Mouse (Mus musculus) layer of hippocampus, adult 8-10 months (tissue): ENCODE measurements at regions not wholly inside any gene's neighbourhood (a gene's known extent, or its start where the extent isn't known, plus 50 kb on each side); places are given as distances from the start of the nearest gene placed in this dataset.
A peak's percentile ranks its signal among the peaks of the same experiment; 100 is the strongest.

Experiments
- DNase-seq, 2 experiments: peaks; one replicate each; pipeline ENCODE4 v3.0.0; 2022; ENCODE audit warnings: low spot score in 2 of 2

DNA sequence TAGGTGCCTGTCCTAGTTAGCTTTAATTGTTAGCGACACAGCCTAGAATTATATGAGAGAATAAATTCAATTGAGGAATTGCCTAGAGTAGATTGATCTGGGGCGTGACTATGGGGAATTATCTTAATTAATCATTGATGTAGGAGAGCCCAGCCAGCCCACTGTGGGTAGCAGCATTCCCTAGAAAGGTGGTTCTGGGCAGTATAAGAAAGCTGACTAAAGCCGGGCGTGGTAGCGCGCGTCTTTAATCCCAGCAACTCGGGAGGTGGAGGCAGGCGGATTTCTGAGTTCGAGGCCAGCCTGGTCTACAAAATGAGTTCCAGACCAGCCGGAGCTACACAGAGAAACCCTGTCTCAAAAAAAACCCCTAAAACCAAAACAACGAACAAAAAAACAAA, 156.8 kb upstream of the Zfp618 start:
- no peak for DNase-seq

DNA sequence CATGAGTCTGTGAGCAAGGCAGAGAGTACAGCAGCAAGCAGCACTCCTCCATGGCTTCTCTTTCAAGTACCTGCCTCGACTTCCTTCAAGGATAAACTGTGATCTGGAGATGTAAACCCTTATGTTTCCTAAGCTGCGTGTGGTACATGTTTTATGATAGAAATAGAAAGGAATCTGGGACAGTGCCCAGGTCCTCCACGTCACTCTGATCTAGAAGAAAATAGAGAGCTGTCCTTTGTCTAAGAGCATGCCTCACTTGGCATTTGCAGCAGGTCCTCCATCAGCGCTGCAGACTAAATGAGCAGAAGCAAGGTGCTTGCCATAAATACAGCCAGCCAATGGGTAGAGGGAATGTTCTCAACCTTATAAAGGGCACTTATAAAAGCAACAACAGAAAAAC, 156.3 kb upstream of the Zfp618 start:
- DNase-seq = no peak

DNA sequence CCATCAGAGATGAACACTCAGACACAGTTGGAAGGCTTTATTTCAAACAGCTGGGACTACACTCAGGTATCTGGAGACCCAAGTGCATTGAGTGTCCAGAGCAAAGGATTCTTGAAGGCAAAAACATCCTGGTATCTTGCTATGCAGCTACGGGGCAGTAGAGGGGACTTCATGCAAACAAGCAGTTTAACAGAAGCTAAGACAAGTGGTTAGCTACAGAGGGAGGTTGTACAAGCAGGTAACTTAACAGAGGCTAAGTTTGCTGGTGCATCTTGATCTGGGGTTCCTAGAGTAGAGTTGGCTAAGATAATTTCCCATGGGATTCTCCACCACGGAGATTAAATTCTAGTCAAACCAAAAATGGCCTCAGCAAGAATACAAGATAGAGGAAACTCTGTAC, 145.5 kb upstream of the Zfp618 start:
- DNase-seq = no peak

DNA sequence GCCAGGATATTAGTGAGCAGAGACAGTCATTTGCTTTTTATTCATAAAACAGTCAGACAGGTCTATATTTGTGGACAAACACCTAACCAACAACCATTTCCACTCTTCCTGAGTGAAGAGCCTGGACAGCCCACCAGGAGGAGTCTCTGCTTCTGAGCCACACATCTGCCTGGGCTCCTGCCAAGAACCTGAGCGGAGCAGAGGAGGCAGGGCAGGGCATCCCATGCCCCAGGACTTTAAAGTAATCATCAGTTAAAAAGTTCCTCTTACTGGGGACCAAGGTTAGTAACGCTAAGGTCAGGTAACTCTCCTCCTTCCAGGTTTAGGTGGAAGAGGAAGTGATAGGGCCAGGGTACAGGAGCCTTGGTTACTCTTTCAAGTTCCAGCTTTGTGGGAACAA, 144.1 kb upstream of the Zfp618 start:
- no peak for DNase-seq

DNA sequence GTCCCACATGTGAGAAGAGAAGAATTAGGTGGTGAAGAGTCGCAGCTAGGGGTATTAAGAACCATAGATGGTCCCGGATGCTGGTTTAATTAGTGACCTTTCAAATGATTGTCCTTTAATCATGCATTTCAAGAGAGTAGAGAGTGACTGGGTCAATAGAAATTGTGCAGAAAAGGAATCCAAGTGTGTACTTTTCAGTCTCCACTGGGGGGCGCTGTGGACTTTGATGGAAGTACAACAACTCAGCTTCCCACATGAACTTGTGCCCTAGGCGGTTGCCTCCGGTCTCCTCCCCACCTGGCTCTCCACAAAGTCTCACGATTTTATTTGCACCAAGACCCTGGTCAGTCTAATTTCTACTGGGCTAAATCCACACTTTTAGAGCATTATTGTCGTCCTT, 142.8 kb upstream of the Zfp618 start:
- DNase-seq = peak; percentile 42 to 62

DNA sequence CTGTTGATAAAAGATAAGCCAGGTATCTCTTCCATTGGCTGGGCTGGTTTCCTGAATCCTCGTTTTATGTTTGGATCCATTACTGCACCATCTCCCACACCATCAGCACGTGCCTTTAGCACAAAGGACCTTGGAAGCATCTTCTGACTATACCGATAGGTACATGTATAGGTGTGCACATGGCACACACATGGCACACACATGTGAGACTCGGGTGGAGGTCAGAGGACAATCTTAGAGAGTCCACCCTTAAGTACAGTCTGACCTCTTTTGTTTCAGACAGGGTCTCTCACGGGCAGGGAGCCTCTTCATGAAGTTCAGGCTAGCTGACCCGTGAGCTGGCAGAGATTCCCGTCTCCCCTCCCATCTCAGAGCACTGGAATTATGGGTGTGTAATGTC, 142.3 kb upstream of the Zfp618 start:
- no peak for DNase-seq

DNA sequence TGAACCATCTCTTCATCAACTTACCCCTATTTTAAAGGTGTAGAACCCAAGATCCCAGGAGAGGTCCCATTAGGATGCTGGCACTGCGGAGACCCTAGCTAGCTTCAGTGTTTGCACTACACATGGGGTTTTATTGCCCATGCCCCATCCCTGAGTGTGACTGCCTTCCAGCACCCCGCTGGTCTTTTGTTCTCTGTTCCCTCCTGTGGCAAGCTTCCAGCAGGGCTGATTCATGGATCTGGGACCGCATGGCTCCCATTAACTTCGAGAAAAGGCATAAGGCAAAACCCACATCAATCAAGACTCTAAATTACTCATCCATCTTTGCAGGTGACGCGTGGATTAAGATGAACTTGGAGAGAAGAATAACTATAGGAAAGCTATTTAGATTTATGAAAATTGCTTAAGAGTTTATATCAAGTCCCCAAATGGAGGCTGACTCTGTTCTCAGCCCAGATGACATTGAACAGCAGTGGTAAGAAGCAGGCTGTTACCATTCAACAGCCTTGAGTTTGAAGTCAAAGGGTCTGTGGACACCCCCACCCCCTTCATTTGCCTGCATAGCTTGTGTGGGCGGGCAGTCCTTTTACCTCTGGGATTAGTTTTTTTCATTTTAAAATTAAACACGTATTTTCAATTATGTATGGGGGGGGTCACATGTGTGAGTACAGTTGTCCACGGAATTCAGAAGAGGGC, 141.7 kb upstream of the Zfp618 start:
- peak; percentile 13 to 14 for DNase-seq

DNA sequence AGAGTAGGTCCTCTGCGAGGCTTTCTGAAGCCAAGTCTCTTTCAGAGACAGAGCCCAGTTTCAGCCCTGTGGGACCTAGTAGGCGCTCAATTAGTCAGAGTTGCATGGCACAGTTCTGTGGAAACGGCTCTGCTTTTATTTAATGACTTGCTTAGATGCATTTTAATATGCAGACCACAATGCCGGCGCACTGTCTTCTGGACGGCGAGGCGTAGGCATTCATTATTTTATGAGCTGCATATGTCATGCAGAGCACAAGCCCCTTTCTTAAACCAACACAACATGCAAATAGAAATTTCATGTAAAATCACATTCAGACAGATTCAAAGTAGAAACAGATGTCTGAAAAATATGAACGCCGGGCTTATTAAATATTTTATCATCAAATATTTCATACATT, 140.8 kb upstream of the Zfp618 start:
- DNase-seq = no peak

DNA sequence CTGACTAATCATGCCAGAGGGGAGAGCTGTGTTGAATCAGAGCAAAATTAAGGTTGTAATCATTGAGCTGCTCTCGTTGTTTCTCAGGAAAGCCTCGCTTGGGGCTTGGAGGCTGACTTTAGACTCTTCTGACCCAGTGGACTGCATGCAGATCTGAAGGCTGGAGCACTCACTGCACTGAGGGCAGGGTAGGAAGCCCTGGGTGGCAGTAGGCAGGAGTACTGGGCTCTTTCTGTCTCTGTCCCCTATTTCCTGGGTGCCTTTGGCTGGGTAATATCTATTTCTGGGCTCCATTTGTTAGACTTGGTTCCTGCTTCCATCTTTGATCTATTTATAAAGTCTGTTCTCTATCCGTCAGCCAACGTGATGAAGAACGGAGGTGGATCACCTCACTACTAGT, 140.1 kb upstream of the Zfp618 start:
- DNase-seq = no peak

DNA sequence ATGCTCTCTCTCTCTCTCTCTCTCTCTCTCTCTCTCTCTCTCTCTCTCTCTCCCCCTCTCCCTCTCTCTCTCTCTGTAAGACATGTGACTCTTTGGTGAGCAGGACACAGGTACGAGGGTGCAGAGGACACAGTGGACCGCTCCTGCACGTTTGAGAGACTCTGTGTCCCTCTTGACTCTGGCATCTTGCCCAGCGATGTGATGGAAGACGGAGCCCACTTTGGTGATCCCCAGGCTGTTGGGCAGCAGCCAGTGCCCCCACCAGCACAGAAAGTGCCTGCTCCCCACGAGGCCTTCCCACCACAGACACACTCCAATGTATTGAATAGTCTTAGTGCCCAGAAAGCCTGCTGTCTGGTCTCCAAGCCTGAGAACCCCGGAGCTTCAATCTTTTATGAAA, 136.4 kb upstream of the Zfp618 start:
- DNase-seq = no peak

DNA sequence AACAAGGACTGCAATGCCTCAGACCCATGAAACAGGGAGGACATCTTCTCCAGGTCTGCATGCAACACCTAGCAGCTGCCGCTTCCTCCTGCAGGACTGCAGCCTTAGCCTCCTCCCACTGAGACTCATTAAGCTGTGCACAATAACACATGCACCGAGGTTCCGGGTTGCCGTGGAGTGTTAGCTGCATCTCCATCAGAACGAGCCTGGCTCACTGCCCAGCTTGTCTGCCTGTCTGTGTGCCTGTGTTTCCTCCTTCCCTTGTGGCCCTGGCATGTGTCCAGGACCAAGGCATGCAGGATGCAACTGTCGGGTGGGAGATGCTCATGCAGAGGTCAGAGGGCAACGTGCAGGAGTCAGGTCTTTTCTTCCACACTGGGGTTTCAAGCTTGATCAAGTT, 131.4 kb upstream of the Zfp618 start:
- DNase-seq = peak in 1 of 2 experiments; percentile 18

DNA sequence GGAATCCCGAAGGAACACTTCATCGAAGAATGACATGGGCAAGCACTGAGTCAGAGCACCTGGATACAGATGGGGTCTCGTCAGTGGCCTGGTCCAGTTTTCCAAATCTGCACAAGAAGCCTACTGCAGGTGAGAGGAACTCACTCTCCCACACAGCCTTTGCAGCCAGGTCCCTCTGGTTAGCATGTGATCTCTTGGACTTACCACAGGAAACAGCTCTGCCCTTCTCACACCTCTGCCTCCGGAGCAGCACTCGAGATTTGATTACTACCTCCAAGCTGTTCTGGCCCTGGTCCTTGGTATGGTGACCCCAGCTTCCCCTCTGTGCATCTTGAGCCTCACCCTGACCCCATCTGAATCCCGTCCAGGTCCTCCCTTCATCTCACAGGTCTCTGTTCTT, 128.5 kb upstream of the Zfp618 start:
- no peak for DNase-seq

DNA sequence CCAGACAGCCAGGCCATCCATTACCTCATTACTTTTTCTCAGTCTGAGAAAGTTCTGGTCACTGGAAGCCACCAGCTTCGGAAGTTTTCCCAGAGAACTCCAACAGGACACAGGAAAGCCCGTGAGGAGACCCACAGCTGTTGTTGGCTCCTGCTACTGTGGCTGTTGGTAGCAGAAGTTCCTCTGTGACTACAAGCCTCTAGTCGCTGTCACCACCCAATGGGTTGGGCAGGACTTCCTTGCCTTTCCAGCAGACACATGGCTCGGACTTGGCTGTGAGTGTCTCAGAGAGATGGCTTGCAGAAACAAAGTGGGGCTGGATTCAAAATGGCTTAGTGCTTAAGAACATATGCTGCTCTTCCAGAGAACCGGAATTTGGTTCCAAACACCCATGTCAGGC, 114.8 kb upstream of the Zfp618 start:
- DNase-seq = no peak

DNA sequence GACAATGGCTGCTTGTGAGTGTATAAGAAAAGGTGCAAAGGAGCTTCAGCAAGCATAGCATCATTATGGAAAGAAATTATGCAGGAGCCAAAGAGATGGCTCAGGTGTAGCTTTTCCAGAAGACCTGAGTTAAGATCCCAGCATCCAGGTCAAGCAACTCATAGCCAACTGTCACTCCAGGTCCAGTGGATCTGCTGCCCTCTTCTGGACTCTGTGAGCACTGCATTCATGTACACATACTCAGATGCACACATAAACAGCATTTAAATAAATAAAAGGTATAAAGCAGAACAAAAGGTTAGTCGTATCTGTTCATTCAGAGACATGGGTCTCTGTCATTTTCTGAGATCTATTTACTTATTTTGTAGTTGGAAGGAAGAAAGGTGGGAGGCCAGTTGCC, 112.0 kb upstream of the Zfp618 start:
- DNase-seq = no peak

DNA sequence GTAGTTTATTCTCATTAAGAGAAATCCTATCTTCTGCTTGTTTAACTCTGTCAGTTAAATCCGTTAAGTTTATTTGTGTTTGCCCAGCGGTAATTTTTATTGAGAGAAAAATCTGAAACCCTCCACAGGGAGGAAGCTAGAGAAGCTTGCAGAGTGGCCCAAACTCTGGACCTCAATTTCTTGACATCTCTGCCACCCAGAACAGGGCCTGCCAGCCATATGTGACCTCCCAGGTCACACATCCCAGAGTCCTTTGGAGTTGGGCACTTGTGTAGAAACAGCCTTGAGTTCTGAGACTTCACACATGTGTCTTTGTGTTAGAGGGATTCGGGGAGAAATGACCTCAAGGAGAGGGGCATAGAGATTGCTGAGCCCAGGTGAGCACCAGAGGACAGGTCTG, 109.0 kb upstream of the Zfp618 start:
- DNase-seq = no peak

DNA sequence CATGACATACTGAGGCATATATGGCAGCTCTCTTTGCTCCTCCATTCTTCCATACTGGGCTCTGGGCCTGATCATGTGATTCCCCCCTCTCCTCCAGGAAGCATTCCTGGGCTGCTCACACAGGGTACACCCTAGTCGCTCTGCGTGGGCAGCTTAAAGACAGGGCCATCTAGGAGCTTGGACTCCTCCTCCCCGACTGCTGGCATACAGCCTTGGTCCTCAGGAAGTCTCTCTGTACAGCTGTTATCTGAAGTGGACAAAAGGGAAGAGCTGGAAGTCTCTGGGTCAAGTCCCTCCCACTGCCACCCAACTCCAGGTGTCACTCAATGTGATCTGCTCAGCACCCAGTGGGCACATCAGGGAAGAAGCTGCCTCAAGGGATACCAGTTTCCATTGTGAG, 102.6 kb upstream of the Zfp618 start:
- DNase-seq = no peak

DNA sequence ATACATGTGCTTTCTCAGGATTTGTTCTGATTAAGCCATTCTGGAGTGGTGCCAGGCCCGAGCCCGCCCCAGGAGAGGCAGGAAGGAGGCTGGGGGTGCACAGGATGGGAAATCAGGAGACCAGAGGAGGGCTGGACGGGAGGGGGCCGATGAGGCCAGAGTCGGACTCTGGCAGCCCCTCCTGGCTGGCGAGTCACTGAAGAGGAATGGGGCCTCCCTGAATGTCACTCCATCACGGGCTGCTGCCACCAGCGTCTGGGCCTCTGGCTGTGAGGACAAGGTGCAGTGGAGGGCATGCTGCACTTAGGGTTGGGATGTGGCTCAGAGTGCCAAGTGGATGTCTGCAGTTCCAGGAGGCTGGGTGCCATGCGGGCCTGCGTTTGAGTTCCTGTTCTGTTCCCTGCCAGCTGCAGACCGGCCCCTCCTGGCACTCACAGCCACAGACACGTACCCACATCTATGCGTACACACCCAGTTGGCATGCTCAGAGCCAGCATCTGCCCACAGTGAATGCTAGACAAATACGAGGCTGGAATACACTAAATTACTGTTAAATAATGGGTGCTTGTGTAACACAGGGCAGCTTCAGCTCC, 94.9 kb upstream of the Zfp618 start:
- DNase-seq = peak in 1 of 2 experiments; percentile 14

DNA sequence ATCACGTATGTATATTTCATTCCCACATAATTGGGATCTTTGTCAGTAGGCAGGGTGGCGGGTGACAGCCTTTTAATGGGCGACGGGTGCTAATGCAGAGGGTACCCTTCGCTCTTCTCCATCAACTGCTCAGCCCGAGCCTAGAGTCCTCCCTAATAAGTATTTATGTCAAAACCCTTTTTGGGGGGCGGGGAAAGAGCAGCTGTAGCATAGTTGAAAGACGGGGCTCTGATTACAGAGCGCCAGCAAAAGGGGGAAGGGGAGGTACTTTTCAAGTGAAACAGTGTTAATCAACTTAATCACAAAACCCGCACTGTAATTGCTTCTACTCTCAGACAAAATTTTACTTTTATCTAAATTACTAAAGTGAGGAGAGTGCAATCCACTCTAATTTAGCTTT, 92.8 kb upstream of the Zfp618 start:
- no peak for DNase-seq

DNA sequence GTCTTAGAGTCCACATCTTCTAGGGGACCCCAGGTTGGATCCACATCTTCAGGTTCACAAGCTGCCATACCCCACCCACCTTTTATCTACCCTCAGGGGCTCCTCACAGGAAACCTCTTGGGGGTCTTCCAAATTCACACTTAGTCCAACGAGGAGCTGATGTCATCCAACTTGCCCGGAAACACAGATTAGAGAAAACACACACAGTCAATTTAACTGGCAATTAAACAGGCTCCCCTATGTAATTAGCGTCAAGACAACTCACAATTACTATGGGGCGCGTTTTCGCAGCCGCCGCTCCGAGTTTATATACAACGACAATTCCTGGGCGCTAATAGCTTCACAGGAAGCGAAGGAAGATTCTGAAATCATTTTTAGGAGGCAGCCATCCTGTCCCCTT, 91.4 kb upstream of the Zfp618 start:
- DNase-seq = no peak

DNA sequence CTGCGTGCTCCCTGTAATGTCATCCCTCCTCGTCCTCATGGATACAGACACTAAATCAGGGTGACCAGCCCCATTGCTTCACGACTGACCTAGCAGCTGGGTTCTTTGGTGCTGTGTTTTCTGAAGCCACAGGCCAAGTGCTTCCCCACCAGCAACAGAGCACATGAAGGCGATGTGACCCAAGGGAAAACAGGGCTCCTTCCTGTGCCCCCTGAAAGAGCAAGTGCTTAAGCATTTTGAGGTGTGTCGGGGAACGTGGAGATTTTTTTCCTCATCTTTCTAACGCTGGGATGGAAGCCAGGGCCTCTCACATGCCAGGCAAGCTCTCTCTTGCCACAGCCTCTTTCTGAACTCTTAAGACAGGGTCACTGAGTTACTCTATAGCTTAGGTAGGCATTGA, 87.3 kb upstream of the Zfp618 start:
- DNase-seq = no peak

DNA sequence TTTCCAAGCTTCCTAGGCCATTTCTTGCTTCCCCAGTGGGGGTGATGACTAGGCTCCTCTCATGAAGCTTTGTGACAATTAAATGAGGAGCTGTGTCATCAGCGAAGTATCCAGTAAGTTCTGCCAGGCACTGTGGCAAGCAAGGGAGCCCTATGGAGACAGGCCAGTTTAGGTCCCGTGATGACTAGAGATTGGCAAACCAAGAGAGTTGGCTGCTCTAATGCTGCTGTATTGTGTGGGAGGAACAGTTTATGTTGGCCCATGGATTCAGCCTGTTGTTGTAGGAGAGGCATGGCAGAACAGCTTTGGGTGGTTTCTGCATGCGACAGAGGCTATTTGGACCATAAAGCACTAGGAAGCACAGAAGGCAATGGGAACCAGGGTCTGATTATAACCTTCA, 86.4 kb upstream of the Zfp618 start:
- peak; percentile 26 to 34 for DNase-seq

DNA sequence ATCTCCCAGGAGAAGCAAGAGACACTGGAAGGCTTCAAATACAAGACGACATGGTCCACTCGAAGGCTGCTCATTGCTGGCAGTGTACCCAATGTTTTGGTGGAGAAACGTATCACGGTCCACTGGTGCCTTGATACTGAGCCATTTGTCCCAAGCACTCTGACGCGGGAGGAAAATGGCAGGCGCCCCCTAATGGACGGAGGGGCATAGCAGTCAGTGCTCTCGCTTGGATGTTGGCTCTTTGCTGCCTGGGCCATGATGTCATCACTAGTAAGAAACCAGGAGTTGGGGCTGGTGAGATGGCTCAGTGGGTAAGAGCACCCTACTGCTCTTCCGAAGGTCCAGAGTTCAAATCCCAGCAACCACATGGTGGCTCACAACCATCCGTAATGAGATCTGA, 83.5 kb upstream of the Zfp618 start:
- DNase-seq = no peak

DNA sequence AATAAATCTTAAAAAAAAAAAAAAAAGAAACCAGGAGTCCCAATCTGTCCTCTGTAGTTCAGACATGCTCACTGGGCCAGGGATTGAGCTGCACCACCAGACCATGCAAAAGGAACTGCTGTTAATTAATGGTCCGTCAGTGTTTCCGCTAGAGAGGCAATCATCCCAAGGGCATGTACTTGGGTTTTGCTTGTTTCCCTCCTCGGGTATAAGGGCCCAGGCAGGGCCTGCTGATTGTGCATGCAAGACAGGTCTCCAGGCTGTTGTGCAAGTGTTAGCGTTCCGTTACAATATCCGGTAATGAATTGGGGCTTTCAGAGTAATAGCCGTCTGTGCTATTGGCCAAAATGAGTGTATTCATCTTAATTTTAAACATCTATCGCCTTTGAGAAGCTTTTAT, 83.1 kb upstream of the Zfp618 start:
- no peak for DNase-seq

DNA sequence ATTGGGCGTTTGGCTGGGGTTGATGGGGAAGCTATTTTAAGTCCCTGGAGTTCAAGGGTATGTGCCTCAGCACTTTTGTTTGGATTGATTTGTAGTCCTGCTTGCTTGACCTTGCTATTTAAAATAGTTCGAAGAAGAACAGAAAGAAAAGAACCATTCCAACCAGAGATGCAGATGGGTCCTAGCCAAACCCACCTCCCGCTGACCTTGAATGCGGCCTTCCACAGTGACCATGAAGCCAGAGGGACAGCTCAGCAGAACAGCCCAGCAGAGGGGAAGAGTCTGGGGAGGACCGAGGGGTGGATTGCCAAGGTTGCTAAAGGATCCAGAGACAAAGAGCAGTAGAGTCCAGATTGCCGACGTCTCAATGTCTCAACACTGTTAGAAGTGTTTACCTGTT, 76.6 kb upstream of the Zfp618 start:
- DNase-seq = no peak
